Mouse (Mus musculus): ENCODE measurements around the gene Btd. TPM values are rescaled to one million over a fixed set of nuclear protein-coding genes. Genes with fewer than 3 reads are reported as not detected.
"Not testable (repeated sequence)": the region's sequence is repeated elsewhere in the genome, so short reads cannot be mapped to it uniquely, and the experiment has no call there.

Gene Btd
- polyA plus RNA-seq (2015; fragmentation: Nextera tagmentation; extraction: Ambion mirVana), result 11.6 and 13.2 TPM in 2 replicates

DNA sequence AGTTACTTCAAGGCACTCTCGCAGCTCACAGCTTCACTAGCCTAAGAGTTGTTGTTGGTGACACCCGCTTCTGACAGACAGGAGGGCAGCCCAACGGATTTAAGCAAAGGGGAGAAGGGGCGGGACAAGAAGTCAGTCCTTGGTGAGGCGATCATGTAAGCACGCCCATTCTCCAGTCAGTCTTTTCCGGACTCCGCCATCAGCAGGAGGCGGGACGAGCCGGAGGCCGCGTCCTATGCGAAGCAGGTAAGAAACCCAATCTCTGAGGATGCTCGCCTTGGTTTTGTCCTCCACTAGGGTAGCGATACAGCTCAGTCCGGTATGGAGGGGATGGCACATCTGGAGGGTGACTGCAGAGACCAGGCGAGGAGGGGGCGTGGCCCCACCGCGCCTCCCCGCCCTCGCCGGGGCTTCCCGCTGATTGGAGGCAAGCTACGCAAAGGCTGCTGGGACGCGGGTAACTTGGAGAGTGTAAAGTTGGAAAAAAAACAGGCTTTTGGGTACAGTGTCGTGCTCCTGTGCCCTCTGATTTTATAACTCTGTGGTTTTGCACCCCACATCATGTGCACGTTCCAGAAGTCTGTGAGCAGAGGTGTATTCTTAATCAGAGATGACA is at the start of gene Btd, which contains the start of gene Hacl1:
Gene Btd (plus strand): TSS at position 139 of the 616 bp plus-strand sequence.
Gene Hacl1 (minus strand): TSS at position 397 of the 616 bp plus-strand sequence.
- peak within 1 kb of the TSS; percentile 93 for H3K4me2 ChIP-seq
- peaks cover 23% of the 10 kb centered on the region for H3K4me1 ChIP-seq (replicated peaks)
- H3K9ac ChIP-seq, result peak within 1 kb of the TSS; percentile 81
- peak within 1 kb of the TSS; percentile 92 for H3K27ac ChIP-seq (replicated peaks)
- no peaks in the 10 kb centered on the region for H3K9me3 ChIP-seq (replicated peaks)
- ATAC-seq (ENCODE audit: insufficient read depth), result peak; percentile 97
- no peaks in the 10 kb centered on the region for H3K36me3 ChIP-seq (replicated peaks)
- under 1% methylated on average over 30 of the region's 30 CpGs for WGBS (ENCODE audit: insufficient replicate concordance)
- no peaks in the 10 kb centered on the region for H3K27me3 ChIP-seq
- peak within 1 kb of the TSS; percentile 79 for H3K4me3 ChIP-seq (replicated peaks)

DNA sequence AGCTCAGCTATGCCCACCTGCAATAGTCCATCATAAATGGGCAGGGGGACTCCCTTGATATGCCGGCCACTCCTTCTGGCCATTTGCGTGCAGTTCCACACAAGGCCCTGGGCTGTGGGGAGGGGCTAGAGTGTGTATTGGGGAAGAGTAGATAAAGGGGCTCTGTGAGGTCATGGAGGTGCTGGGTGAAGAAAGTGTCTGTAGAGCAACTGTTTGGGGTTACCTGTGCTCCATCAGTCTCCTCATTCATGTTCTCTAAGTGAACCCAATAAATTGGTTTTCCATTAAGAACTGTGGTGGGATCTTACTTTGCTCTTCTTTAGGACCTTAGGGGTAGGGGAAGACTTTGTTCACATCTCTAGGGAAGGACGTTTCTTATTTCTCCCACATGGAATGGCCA is 49.6 kb upstream of the Btd start, which contains the start of gene Colq:
Gene Colq (minus strand): TSS at position 101 of the 400 bp plus-strand sequence.
- no peaks in the 10 kb centered on the region for H3K9me3 ChIP-seq (replicated peaks)
- no peak within 1 kb of the TSS for H3K9ac ChIP-seq
- 59% methylated on average over 3 of the region's 3 CpGs for WGBS (ENCODE audit: insufficient replicate concordance)
- H3K27ac ChIP-seq (replicated peaks), result no peak within 1 kb of the TSS
- no peak within 1 kb of the TSS for H3K4me3 ChIP-seq (replicated peaks)
- H3K4me2 ChIP-seq, result no peak within 1 kb of the TSS
- no peaks in the 10 kb centered on the region for H3K36me3 ChIP-seq (replicated peaks)
- H3K27me3 ChIP-seq, result no peaks in the 10 kb centered on the region
- ATAC-seq (ENCODE audit: insufficient read depth), result no peak
- H3K4me1 ChIP-seq (replicated peaks), result peaks cover 3% of the 10 kb centered on the region; the same call in 1 of the 2 replicates

DNA sequence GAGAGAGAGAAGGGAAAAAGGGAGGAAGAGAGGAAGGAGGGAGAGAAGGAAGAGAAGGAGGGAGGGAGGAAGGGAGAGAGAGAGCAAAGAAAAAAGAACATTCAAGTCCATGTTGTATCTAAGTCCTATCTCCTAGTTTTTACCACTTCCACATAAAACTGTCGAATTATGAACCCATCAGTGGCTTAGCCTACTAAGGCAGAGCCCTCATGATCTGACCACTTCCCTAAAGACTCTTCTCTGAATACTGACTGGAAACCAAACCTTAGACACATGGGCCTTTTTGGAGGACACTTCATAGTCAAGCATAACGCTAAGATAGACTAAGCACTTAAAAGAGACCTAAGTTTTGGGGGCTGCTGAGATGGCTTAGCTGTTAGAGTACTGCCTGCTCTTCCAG is 47.8 kb upstream of the Btd start:
- Histone ChIP-seq H3K27ac (replicated peaks) (no peak overlapping the region), H3K9ac (no peak overlapping the region), H3K4me3 (replicated peaks) (no peak overlapping the region), H3K27me3 (no peaks in the 10 kb centered on the region), H3K4me1 (replicated peaks) (peaks cover 3% of the 10 kb centered on the region; the same call in 1 of the 2 replicates), H3K4me2 (no peak overlapping the region), H3K9me3 (replicated peaks) (no peaks in the 10 kb centered on the region), H3K36me3 (replicated peaks) (no peaks in the 10 kb centered on the region)
- 28% methylated on average over 2 of the region's 2 CpGs for WGBS (ENCODE audit: insufficient replicate concordance)
- ATAC-seq (ENCODE audit: insufficient read depth), result no peak

DNA sequence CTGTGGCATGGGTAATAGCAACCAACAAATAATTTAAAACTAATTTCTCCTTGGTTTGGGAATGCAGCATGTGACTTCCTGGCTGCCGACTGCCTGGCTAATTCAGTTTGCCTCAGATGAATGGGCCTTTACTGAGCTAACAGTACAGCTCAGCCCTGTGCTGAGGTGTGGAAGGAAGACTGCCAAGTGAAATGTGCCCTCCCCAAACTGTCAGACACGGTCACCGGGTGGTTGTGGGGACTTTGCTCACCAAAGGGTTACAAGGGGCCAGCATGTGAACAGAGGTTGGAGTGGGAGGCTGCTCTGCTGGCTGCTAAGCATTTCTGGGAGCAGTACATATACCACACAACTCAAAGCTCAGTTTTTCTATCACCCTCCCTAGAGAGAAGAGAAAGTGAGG is 46.1 kb upstream of the Btd start:
- ATAC-seq (ENCODE audit: insufficient read depth), result peak; percentile 75
- no peak overlapping the region for H3K27ac ChIP-seq (replicated peaks)
- no peaks in the 10 kb centered on the region for H3K9me3 ChIP-seq (replicated peaks)
- H3K36me3 ChIP-seq (replicated peaks), result no peaks in the 10 kb centered on the region
- H3K4me2 ChIP-seq, result no peak overlapping the region
- no peak overlapping the region for H3K4me3 ChIP-seq (replicated peaks)
- WGBS (ENCODE audit: insufficient replicate concordance), result 51% methylated on average over 3 of the region's 3 CpGs
- H3K27me3 ChIP-seq, result no peaks in the 10 kb centered on the region
- H3K9ac ChIP-seq, result no peak overlapping the region
- H3K4me1 ChIP-seq (replicated peaks), result peaks cover 3% of the 10 kb centered on the region; the same call in 1 of the 2 replicates

DNA sequence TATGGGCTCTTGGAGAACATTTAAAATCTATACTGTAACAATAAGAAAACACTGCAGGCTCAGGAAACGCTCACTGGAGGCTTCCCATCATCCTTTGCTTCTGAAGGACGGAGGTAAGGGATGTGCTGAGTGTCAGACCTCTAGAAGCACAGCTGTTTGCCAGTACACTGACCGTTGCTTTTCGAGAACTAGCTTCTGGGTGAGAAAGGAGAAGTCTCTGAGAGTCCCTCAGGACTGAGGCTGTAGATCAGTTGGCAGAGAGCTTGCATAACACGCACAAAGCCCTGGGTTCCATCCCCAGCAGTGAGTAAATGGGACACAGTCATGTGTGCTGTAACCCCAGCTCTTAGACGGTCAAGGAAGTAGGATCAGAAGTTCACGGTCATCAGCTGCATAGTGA is 44.4 kb upstream of the Btd start:
- peaks cover 4% of the 10 kb centered on the region for H3K4me1 ChIP-seq (replicated peaks)
- no peaks in the 10 kb centered on the region for H3K9me3 ChIP-seq (replicated peaks)
- H3K4me2 ChIP-seq, result no peak overlapping the region
- ATAC-seq (ENCODE audit: insufficient read depth), result no peak
- no peaks in the 10 kb centered on the region for H3K27me3 ChIP-seq
- no peaks in the 10 kb centered on the region for H3K36me3 ChIP-seq (replicated peaks)
- WGBS (ENCODE audit: insufficient replicate concordance), result 44% methylated on average over 7 of the region's 7 CpGs
- peak overlapping the region; percentile 31; the same call in 1 of the 2 replicates for H3K27ac ChIP-seq (replicated peaks)
- H3K9ac ChIP-seq, result no peak overlapping the region
- no peak overlapping the region for H3K4me3 ChIP-seq (replicated peaks)

DNA sequence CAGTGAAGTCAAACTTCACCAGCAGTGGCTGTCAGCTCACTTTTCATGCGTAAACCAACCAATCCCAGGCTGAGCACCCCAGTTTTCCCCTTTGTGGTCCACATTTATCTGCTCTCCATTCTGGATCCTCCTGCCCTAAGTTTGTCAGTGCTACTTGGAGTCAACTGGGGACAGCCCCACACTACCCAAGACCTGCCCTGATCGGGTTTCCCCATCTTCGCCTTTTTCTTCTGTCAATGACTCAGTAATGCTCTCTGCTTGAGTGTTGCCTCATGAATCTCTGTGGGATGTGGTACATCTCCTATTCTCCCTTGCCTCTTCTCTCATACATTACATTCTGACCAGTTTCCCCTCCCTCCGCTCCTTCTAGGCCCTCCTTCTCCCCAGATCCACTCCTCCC is 43.4 kb upstream of the Btd start:
- Histone ChIP-seq H3K9me3 (replicated peaks) (no peaks in the 10 kb centered on the region), H3K27ac (replicated peaks) (no peak overlapping the region), H3K4me2 (no peak overlapping the region), H3K36me3 (replicated peaks) (no peaks in the 10 kb centered on the region), H3K4me3 (replicated peaks) (no peak overlapping the region), H3K27me3 (no peaks in the 10 kb centered on the region), H3K9ac (no peak overlapping the region), H3K4me1 (replicated peaks) (peaks cover 14% of the 10 kb centered on the region)
- ATAC-seq (ENCODE audit: insufficient read depth), result no peak
- 78% methylated on average over 4 of the region's 4 CpGs for WGBS (ENCODE audit: insufficient replicate concordance)

DNA sequence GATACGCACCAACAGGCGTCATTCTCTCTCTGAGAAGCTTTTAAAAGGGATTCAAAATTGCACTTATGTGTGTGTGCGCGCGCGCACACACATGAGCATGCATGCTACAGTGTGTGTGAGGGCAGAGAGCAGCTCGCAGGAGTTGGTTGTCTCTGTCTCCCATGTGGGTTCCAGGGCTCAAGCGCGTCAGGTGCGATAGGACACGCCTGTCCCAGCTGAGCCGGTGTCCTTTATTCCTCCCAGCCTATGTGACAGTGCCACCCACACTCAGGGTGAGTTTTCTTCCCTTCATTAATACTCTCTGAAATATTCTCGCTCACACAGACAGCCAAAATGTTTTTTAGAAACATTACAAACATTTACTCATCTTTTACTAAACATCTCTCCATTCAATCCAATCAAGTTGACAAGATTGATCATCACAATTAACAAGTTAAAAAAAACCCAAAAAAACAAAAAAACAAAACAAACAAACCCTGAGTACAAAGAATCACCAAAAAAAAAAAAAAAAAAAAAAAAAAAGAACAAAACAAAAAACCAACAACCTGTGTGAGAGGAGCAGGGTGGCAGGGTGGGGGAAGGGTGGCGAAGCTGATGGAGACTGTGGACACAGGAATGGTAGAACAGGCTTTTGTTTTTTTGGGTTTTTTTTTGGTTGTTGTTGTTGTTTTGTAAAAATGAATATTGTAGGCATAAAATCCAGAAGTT is 38.8 kb upstream of the Btd start:
- Histone ChIP-seq H3K36me3 (replicated peaks) (no peaks in the 10 kb centered on the region), H3K4me3 (replicated peaks) (no peak overlapping the region), H3K9ac (no peak overlapping the region), H3K9me3 (replicated peaks) (no peaks in the 10 kb centered on the region), H3K27ac (replicated peaks) (peak overlapping the region; percentile 54), H3K4me2 (peak overlapping the region; percentile 35; the same call in 1 of the 2 replicates), H3K4me1 (replicated peaks) (peaks cover 26% of the 10 kb centered on the region), H3K27me3 (no peaks in the 10 kb centered on the region)
- WGBS (ENCODE audit: insufficient replicate concordance), result 81% methylated on average over 14 of the region's 14 CpGs
- peak; percentile 75 for ATAC-seq (ENCODE audit: insufficient read depth)

DNA sequence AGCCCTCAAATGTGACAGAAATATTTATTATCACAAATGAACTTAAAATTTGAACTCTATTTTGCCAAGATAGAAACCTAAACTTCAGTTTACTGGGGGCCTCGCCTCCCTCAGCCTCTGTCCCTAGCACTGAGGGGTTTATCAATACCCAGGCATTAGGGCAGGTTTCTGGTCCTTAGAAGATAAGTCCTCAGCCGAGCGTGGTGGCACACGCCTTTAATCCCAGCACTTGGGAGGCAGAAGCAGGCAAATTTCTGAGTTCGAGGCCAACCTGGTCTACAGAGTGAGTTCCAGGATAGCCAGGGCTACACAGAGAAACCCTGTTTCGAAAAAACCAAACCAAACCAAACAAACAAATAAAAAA is 38.2 kb upstream of the Btd start:
- H3K27ac ChIP-seq (replicated peaks), result peak overlapping the region; percentile 54; the same call in 1 of the 2 replicates
- not testable (repeated sequence) for H3K27me3 ChIP-seq; H3K9me3 ChIP-seq (replicated peaks); H3K36me3 ChIP-seq (replicated peaks); H3K4me3 ChIP-seq (replicated peaks); H3K9ac ChIP-seq
- ATAC-seq (ENCODE audit: insufficient read depth), result peak; percentile 95
- peak overlapping the region; percentile 35; the same call in 1 of the 2 replicates for H3K4me2 ChIP-seq
- WGBS (ENCODE audit: insufficient replicate concordance), result 34% methylated on average over 6 of the region's 6 CpGs
- H3K4me1 ChIP-seq (replicated peaks), result peaks cover 26% of the 10 kb centered on the region

DNA sequence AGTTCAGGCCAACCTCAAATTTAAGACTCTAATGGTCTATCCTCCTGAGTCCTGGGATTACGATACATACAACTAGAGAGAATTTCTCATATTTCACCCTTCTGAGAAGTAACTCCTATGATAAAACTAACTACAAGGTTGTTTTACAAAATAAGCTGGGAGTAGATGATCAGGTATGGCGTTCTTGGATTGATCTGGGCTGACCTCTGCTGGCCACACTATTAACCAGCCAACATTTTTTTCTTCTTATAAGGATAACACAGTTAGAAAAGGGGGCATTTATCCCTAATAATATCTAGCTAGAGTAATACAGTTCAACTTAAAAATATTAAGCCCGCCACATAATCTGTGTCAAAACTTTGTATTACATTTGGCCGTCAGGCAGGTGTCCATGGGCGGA is 35.9 kb upstream of the Btd start:
- no peaks in the 10 kb centered on the region for H3K36me3 ChIP-seq (replicated peaks)

DNA sequence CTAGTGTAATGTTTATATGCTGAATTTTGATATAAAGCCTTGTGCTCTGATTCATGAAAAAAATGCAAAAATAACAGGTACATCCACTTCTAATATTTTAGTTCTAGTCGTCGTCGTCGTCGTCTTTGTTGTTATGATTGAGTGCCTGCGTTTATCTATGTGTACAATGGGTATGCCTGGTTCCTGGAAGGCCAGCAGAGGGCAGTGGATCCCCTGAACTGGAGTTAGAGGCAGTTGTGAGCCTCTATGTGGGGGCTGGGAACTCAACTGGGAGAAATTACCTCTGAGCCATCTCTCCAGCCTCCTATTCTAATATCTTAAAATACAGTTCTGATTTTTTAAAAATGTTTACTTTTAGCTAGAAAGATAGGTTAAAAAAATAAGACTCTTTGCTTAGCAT is 35.3 kb upstream of the Btd start:
- no peak overlapping the region for H3K4me2 ChIP-seq
- peaks cover 26% of the 10 kb centered on the region for H3K4me1 ChIP-seq (replicated peaks)
- H3K9ac ChIP-seq, result no peak overlapping the region
- H3K9me3 ChIP-seq (replicated peaks), result no peaks in the 10 kb centered on the region
- no peak overlapping the region for H3K4me3 ChIP-seq (replicated peaks)
- no peak overlapping the region for H3K27ac ChIP-seq (replicated peaks)
- H3K27me3 ChIP-seq, result no peaks in the 10 kb centered on the region
- WGBS (ENCODE audit: insufficient replicate concordance), result 55% methylated on average over 6 of the region's 6 CpGs
- ATAC-seq (ENCODE audit: insufficient read depth), result no peak
- H3K36me3 ChIP-seq (replicated peaks), result no peaks in the 10 kb centered on the region

More for the DNA sequence above, 35.9 kb upstream of the Btd start:
- no peak overlapping the region for H3K9ac ChIP-seq
- WGBS (ENCODE audit: insufficient replicate concordance), result 64% methylated on average over 5 of the region's 5 CpGs
- no peaks in the 10 kb centered on the region for H3K9me3 ChIP-seq (replicated peaks)
- no peak overlapping the region for H3K27ac ChIP-seq (replicated peaks)
- H3K27me3 ChIP-seq, result no peaks in the 10 kb centered on the region
- H3K4me3 ChIP-seq (replicated peaks), result no peak overlapping the region
- H3K4me1 ChIP-seq (replicated peaks), result peaks cover 26% of the 10 kb centered on the region
- no peak overlapping the region for H3K4me2 ChIP-seq
- ATAC-seq (ENCODE audit: insufficient read depth), result no peak

DNA sequence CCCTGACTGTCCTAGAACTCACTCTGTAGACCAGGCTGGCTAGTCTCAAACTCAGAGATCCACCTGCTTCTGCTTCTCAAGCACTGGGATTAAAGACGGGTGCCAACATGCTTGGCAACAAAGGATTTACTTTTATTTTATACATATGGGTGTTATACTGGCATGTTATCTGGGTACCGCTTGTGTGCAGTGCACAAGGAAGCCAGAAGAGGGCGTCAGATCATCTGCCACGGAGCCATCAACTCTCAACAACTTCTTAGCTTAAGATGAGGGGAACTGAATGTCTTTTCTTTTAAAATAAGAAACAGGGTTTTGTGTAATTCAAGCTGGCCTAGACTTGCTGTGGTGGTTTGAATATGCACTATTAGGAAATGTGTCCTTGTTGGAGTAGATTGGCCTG is 28.8 kb upstream of the Btd start:
- no peak for ATAC-seq (ENCODE audit: insufficient read depth)
- WGBS (ENCODE audit: insufficient replicate concordance), result 52% methylated on average over 4 of the region's 4 CpGs
- Histone ChIP-seq H3K27ac (replicated peaks) (no peak overlapping the region), H3K4me2 (no peak overlapping the region), H3K36me3 (replicated peaks) (peaks cover 18% of the 10 kb centered on the region), H3K4me1 (replicated peaks) (no peaks in the 10 kb centered on the region), H3K27me3 (no peaks in the 10 kb centered on the region), H3K9ac (no peak overlapping the region), H3K4me3 (replicated peaks) (no peak overlapping the region), H3K9me3 (replicated peaks) (no peaks in the 10 kb centered on the region)

All from liver, embryonic 15.5 days (tissue).